Mouse (Mus musculus) embryo, embryonic 10.5 days (tissue): ENCODE data around the gene Rnf212.
A peak's percentile ranks its signal among the peaks of the same experiment; 100 is the strongest.

Experiments
- DNase-seq: peaks from one replicate; pipeline ENCODE4 v3.0.0-alpha.2; 2015; ENCODE audit warnings: low spot score

The Rnf212 gene

GRCm38 (mm10) chr5:108711968-108712367 lies 62.8 kb downstream of the Rnf212 start:
- no peak for DNase-seq

DNA sequence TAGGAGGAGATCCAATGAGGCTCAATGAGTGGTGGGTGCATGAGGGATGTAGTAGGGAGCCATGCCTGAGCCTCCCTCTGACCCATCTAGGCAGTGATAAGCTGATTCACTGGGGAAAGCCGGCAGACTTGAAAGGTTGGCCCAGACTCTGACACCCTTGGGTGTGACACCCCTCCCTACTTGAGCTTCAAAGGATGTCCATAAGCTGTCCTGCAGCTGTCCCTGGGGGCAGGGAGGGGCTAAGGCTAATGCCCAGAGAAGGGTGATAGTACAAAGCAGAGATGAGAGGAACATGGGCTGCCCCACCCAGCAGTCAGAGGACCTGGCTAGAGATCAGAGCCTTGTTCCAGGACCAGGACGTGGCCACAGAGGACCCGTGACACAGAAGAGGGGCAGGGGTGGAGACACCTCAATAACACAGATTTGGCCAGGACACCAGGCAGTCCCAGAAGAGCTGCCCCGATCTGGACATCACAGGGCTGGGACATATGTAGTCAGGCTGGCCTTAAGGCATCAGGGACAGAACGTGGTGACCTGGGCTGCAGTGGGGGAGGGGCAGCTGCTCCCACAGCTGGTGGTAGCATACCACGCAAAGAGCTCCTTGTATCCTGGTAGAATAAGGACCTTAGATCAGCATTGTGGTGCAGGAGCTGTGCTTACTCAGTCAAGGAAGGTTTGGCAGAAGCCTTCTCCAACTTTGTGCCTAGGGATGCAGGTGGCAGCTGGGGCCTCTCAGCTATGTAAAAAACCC lies 65.6 kb downstream of the Rnf212 start:
- DNase-seq, result no peak

DNA sequence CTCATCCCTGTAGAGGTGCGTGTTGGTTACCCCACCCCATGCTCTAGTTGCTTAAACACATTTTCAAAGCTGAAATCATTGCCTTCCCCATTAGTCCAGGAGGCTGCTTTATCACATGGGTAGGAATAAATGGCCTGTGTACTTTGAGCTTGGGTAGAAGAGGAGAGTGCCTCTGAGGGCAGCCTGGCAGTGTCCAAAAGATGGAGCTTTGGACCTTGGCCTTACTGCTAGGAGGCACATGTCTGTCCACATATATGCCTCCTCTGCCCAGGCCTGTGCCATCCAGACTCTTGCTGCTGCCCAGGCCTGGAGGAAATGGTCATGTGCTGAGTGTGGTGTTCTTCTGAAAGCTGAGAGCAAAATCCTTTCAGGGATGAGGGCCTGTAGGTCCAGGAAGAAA lies 66.4 kb downstream of the Rnf212 start:
- DNase-seq, result no peak

- DNase-seq, result no peak
These were observed 67.0 kb downstream of the Rnf212 start for GRCm38 (mm10) chr5:108707758-108708157.

DNA sequence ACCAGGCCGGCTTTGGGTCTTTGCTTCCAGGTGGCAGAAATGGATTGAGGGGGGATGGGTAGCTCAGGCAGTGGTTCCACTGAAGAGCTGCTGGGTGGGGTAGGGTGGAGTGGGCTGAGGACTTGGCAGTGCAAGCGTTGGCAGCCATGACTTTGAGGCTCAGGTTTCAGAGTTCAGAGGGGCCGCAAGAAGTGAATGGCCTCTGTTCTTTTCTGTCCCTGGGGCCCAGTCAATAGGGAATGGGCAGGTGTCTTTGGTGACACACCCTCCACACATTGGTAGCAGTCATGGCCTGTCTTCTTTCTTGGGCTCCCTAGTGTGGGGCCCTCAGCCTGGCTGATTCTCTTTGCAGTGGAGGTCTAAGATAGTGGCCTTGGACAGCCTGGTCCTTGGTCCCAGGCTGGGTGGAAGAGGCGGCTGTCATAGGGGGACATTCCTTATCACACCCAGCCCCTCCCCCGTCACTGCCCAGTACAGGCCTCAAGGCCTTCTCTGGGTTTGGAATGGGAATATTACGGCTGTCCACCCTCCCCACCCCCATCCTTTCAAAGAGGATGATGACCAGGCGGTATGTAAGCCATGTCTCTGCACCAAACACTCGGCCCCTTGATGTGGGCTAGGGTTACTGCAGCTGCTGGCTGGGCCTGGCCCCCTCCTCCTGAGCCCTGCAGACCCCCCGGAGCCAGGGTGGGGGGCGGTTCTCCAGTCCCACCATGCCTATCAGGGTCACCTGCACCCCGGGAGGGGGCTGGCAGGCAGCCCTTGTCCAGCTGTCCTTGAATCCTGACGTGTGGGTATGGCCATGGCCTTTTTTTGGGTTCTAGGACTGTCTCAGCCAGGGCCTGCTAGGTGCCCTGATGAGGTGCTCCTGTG lies 70.8 kb downstream of the Rnf212 start:
- no peak for DNase-seq

- no peak for DNase-seq
These were observed 73.3 kb downstream of the Rnf212 start for GRCm38 (mm10) chr5:108701341-108702021.

DNA sequence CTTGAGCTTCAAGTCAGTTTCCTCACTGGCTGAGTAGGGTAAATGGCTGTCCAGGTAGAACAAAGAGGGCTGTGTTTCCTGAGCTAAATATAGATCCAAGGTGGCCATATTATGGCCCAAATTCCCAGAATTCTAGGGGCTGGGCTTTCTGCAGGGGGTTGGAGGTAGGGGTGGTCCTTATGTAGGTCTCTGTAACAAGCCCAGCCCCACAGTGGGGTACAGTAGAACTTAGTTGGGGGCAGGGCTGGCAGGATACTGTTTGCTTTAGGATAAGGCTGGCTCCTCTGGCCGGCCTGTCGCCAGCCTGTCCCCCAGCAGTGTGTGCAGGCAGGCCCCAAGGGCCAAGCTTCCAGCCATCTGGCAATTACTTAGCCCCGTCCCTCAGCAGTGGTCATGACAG lies 74.4 kb downstream of the Rnf212 start:
- DNase-seq, result no peak

DNA sequence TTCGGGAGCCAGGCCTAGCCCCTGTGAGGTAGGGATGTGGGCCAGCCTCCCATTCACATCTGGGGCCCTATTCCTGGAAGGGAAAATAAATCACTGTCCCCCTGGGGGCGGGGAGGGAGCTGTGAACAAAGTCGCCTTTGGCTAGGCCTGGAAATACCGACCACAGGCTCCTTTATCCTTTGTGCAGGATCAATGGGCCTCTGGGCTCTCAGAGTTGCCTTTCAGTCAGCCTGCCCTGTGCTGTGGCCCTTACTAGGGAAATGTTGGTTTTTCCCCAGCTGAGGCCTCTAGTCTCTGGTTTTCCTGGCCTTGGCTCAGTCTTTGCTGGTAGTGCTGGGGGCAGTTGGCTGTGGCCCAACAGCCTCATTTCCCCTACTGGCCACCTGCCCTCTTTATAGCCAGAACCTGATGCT lies 77.4 kb downstream of the Rnf212 start:
- DNase-seq, result peak; percentile 82

- DNase-seq, result no peak
These were observed 78.2 kb downstream of the Rnf212 start for GRCm38 (mm10) chr5:108696542-108696941.

DNA sequence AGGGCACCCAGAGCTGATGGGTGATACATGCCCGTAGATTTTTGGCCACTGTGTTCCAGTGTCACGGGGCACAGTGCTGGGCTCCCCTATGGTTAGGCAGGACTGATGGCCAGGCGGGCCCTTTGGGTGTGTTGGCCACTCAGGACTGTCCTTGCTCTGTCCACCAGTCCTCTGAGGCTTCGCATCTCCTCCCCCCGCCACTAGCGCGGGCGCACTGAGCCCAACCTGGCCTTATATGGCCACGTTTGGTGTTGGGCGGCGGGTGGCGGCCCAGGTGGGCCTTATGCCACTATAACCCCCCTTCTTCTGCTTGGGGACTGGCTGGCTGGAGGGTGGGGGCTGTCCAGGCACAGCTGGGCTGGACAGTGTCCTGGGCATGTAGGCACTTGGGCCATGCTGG lies 78.9 kb downstream of the Rnf212 start:
- DNase-seq, result no peak

- DNase-seq, result peak; percentile 62
These were observed 80.2 kb downstream of the Rnf212 start for GRCm38 (mm10) chr5:108694352-108695261.

DNA sequence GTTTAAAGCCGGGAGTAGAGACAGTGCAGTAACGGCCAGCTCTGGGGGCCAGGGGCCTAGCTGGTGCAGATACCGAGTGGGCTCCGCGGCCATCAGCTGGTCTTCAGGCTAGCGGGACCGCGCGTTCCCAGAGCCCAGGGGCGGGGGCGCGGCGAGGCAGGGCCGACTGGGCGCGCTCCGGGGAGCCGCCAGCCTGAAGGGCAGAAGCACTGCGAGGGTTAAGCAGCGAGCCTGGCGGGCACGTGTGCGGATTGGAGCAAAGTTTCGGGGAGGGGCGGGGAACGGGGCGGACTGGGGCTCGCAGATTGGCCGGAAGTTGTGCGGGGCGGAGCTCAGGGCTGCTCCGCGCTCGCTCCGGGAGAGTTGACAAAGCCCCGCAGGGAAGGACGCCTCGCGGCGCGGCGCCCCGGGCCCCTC lies 80.9 kb downstream of the Rnf212 start:
- peak; percentile 95 for DNase-seq

DNA sequence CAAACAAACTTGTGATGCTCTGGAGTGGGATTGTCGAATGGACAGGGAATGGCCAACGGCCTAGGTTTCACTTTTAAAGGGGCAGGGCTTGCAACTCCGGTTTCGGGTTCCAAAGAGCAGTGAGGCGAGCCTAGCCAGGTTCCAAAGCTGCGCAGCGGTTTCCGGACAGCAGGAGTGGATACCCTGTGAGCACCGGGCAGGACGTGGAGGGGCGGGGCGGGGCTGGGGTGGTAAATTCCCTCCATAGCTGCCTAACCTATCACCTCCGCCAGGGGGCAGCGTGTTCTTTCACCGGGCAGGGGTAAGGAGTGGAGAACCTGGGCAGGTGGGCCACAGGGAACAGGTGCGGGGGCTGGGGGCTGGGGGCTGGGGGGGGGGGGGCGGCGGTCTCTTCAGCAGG lies 82.5 kb downstream of the Rnf212 start, which contains the start of gene Fgfrl1:
TSS of gene Fgfrl1 (plus strand) at position 112 of the 400 bp plus-strand sequence.
- DNase-seq, result peak; percentile 66

DNA sequence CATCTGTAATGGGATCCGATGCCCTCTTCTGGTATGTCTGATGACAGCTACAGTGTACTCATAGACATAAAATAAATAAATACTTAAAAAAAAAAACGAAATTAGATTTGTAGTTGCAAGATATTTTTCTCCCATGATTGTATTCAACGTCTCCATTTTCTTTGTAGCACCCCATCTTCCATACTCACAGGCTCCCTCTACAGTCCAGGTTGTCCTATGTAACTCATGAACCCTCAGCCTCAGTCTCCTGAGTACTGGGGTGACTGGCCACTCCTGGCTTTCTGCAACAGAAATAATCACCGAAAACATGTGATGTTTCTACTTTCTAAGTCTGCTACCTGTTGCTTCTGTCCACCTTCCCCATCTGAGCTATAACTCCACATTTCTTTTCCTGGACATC lies 83.6 kb downstream of the Rnf212 start:
- DNase-seq, result no peak

GRCm38 (mm10) chr5:108689091-108689490 lies 85.7 kb downstream of the Rnf212 start:
- DNase-seq, result no peak

GRCm38 (mm10) chr5:108680871-108681270 lies 93.9 kb downstream of the Rnf212 start:
- no peak for DNase-seq

GRCm38 (mm10) chr5:108679909-108680308 lies 94.9 kb downstream of the Rnf212 start:
- no peak for DNase-seq
